Mouse (Mus musculus): ENCODE measurements around the gene Ociad2. TPM values are rescaled to one million over a fixed set of nuclear protein-coding genes. Genes with fewer than 3 reads are reported as not detected.

Gene Ociad2
- polyA plus RNA-seq, 1 experiment from 2014 or later = 27.4 TPM

DNA sequence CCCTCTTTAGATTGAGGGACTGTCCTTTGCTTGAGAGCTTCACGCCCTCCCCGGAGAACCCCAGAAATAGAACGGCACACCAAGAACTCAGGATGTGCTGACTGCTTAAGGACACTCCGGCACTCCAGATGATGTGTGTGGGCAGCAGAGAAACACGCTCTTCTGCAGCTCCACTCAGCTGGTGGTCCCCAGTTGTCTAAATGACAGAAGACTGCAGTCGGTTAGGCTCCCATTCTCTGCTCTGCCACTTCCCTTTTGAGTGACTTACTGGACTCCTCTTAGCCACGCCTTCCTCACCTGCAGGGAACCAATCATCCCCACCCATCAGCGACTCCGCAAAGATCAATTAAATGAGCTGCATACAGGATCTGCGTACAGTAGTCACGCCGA lies 18.9 kb upstream of the Ociad2 start:
- H3K4me3 ChIP-seq (ENCODE audit: low read length) = peak overlapping the region; percentile 6; the same call in 1 of the 2 replicates
- WGBS = 34% methylated on average over 12 of the region's 12 CpGs
- no peaks in the 10 kb centered on the region for H3K36me3 ChIP-seq (ENCODE audit: control insufficient read depth, insufficient read depth, low read length)
- H3K4me2 ChIP-seq (ENCODE audit: low read length) = peak overlapping the region; percentile 48
- H3K9ac ChIP-seq (ENCODE audit: low read depth, low read length) = no peak overlapping the region
- H3K9me3 ChIP-seq (ENCODE audit: control insufficient read depth, low read length) = no peaks in the 10 kb centered on the region
- H3K27me3 ChIP-seq (replicated peaks; ENCODE audit: control insufficient read depth, insufficient read depth, low read length) = no peaks in the 10 kb centered on the region
- peak; percentile 80 for ATAC-seq
- H3K27ac ChIP-seq (ENCODE audit: low read depth, low read length) = no peak overlapping the region
- H3K4me1 ChIP-seq (ENCODE audit: control insufficient read depth, insufficient read depth, low read depth, low read length) = no peaks in the 10 kb centered on the region

DNA sequence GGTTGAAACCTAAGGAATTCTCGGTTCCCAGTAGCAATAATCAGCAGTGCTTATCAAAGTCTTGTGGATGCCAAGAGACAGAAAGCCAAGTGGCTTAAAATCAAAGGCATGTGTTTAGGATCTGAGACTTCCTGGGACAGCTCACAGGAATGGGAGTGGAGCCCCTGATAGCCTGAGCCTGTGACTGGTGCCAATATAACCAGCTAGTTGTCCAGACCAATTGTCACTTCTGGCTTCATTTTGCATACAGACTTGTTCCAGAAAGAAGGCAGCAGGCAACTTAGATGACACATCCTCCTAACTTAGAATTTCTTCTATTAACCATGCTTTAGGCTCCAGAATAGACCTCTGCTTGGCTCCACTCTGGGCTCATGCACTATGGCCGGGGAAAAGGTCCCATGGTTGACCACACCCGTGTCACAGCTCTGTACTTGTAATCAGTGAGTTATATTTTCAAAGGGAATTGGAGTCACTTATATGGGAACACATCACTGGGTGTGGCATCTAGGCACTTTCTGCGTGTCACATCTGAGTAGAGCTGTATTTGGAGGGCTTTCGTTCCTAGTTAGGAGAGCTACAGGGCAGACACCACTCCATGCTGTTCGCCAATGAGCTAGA lies 18.4 kb upstream of the Ociad2 start:
- no peak overlapping the region for H3K4me3 ChIP-seq (ENCODE audit: low read length)
- ATAC-seq = peak; percentile 20; the same call in 1 of the 2 replicates
- H3K9me3 ChIP-seq (ENCODE audit: control insufficient read depth, low read length) = no peaks in the 10 kb centered on the region
- 88% methylated on average over 6 of the region's 6 CpGs for WGBS
- H3K4me2 ChIP-seq (ENCODE audit: low read length) = peak overlapping the region; percentile 48
- no peak overlapping the region for H3K27ac ChIP-seq (ENCODE audit: low read depth, low read length)
- no peak overlapping the region for H3K9ac ChIP-seq (ENCODE audit: low read depth, low read length)
- H3K27me3 ChIP-seq (replicated peaks; ENCODE audit: control insufficient read depth, insufficient read depth, low read length) = no peaks in the 10 kb centered on the region
- no peaks in the 10 kb centered on the region for H3K36me3 ChIP-seq (ENCODE audit: control insufficient read depth, insufficient read depth, low read length)
- no peaks in the 10 kb centered on the region; the same call in 1 of the 2 replicates for H3K4me1 ChIP-seq (ENCODE audit: control insufficient read depth, insufficient read depth, low read depth, low read length)

DNA sequence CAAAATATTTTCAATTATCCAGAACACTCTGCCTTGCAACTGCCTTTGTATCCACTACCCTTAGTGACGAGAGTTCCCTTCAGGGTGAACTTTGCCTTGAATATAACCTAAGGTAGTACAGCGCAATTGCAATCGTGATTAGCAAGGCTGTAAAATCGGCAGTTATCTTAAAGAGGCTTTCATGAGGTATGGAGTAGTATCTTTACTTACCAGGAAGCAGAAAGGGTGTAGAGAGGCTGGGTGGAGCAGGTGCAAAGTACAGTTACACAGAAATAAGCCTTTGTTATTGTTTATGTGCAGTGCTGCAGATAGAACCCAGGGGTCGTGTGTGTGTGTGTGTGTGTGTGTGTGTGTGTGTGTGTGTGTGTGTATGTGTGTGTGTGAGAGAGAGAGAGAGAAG lies 14.6 kb upstream of the Ociad2 start:
- ATAC-seq = no peak

GRCm38 (mm10) chr5:73353978-73354377 lies 13.2 kb upstream of the Ociad2 start:
- Histone ChIP-seq H3K27me3 (replicated peaks; ENCODE audit: control insufficient read depth, insufficient read depth, low read length) (no peaks in the 10 kb centered on the region), H3K4me1 (ENCODE audit: control insufficient read depth, insufficient read depth, low read depth, low read length) (no peaks in the 10 kb centered on the region; the same call in 1 of the 2 replicates), H3K9me3 (ENCODE audit: control insufficient read depth, low read length) (no peaks in the 10 kb centered on the region), H3K4me2 (ENCODE audit: low read length) (no peak overlapping the region), H3K36me3 (ENCODE audit: control insufficient read depth, insufficient read depth, low read length) (no peaks in the 10 kb centered on the region), H3K9ac (ENCODE audit: low read depth, low read length) (no peak overlapping the region), H3K4me3 (ENCODE audit: low read length) (no peak overlapping the region), H3K27ac (ENCODE audit: low read depth, low read length) (no peak overlapping the region)
- 48% methylated on average over 3 of the region's 3 CpGs for WGBS
- 0 out of 2 replicates have a peak, but pooled peaks have one; percentile 17 for ATAC-seq

More for the DNA sequence above, 14.6 kb upstream of the Ociad2 start:
- no peaks in the 10 kb centered on the region for H3K27me3 ChIP-seq (replicated peaks; ENCODE audit: control insufficient read depth, insufficient read depth, low read length)
- H3K27ac ChIP-seq (ENCODE audit: low read depth, low read length) = no peak overlapping the region
- H3K4me3 ChIP-seq (ENCODE audit: low read length) = no peak overlapping the region
- H3K36me3 ChIP-seq (ENCODE audit: control insufficient read depth, insufficient read depth, low read length) = no peaks in the 10 kb centered on the region
- 71% methylated on average over 5 of the region's 5 CpGs for WGBS
- no peaks in the 10 kb centered on the region for H3K9me3 ChIP-seq (ENCODE audit: control insufficient read depth, low read length)
- no peak overlapping the region for H3K4me2 ChIP-seq (ENCODE audit: low read length)
- H3K4me1 ChIP-seq (ENCODE audit: control insufficient read depth, insufficient read depth, low read depth, low read length) = no peaks in the 10 kb centered on the region; the same call in 1 of the 2 replicates
- H3K9ac ChIP-seq (ENCODE audit: low read depth, low read length) = no peak overlapping the region

DNA sequence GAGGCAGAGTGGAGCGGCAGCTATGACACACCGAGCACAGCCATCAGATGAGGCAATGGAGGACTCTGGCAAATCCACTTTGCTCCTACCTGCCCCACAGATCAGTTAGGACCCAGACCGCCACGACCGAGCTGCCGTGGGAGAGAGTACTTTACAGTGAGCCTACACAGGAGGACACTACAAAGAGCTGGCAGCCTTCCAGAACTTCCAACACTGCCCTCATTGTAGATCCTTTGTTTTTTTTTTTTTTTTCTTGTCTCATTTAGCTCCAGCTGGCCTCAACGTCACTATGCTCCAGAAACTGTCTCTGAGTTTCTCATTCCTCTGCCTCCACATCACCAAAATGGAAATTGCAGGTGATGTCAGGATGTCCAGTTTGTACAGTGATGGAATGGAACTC lies 12.7 kb upstream of the Ociad2 start:
- no peak for ATAC-seq
- H3K4me3 ChIP-seq (ENCODE audit: low read length) = no peak overlapping the region
- H3K36me3 ChIP-seq (ENCODE audit: control insufficient read depth, insufficient read depth, low read length) = no peaks in the 10 kb centered on the region
- H3K27ac ChIP-seq (ENCODE audit: low read depth, low read length) = no peak overlapping the region
- H3K27me3 ChIP-seq (replicated peaks; ENCODE audit: control insufficient read depth, insufficient read depth, low read length) = no peaks in the 10 kb centered on the region
- no peaks in the 10 kb centered on the region for H3K9me3 ChIP-seq (ENCODE audit: control insufficient read depth, low read length)
- H3K4me1 ChIP-seq (ENCODE audit: control insufficient read depth, insufficient read depth, low read depth, low read length) = no peaks in the 10 kb centered on the region; the same call in 1 of the 2 replicates
- H3K4me2 ChIP-seq (ENCODE audit: low read length) = no peak overlapping the region
- no peak overlapping the region for H3K9ac ChIP-seq (ENCODE audit: low read depth, low read length)
- WGBS = 37% methylated on average over 7 of the region's 7 CpGs

- 96% methylated on average over 1 of the region's 1 CpGs for WGBS
Observed at GRCm38 (mm10) chr5:73351796-73352195, 11.0 kb upstream of the Ociad2 start.

DNA sequence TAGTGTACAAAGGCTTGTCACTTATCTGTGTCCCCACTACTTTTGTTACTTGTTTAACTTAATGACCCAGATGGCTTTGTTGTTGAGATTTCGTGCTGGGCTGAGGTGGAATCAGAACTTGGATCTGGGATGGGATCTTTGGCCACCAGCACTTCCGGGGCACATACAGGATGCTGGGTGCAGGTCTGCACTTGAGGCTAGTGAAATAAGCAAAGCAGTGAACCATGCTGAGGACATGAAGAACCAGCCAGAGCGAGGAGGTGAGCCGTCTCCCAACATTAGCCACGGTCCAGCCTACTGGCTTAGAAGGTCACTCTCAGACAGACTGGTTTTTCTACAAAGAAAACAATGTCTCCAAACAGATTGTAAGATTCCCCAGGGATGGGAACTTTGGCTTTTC lies 8.7 kb upstream of the Ociad2 start:
- H3K9ac ChIP-seq (ENCODE audit: low read depth, low read length) = no peak overlapping the region
- H3K27me3 ChIP-seq (replicated peaks; ENCODE audit: control insufficient read depth, insufficient read depth, low read length) = no peaks in the 10 kb centered on the region
- WGBS = 48% methylated on average over 5 of the region's 5 CpGs
- no peak overlapping the region for H3K4me3 ChIP-seq (ENCODE audit: low read length)
- no peak overlapping the region for H3K27ac ChIP-seq (ENCODE audit: low read depth, low read length)
- no peak for ATAC-seq
- H3K4me2 ChIP-seq (ENCODE audit: low read length) = no peak overlapping the region
- H3K9me3 ChIP-seq (ENCODE audit: control insufficient read depth, low read length) = no peaks in the 10 kb centered on the region
- H3K4me1 ChIP-seq (ENCODE audit: control insufficient read depth, insufficient read depth, low read depth, low read length) = no peaks in the 10 kb centered on the region; the same call in 1 of the 2 replicates
- H3K36me3 ChIP-seq (ENCODE audit: control insufficient read depth, insufficient read depth, low read length) = no peaks in the 10 kb centered on the region

More at GRCm38 (mm10) chr5:73351796-73352195, 11.0 kb upstream of the Ociad2 start:
- ATAC-seq = no peak
- Histone ChIP-seq H3K4me3 (ENCODE audit: low read length) (no peak overlapping the region), H3K4me1 (ENCODE audit: control insufficient read depth, insufficient read depth, low read depth, low read length) (no peaks in the 10 kb centered on the region; the same call in 1 of the 2 replicates), H3K36me3 (ENCODE audit: control insufficient read depth, insufficient read depth, low read length) (no peaks in the 10 kb centered on the region), H3K27ac (ENCODE audit: low read depth, low read length) (no peak overlapping the region), H3K4me2 (ENCODE audit: low read length) (no peak overlapping the region), H3K9me3 (ENCODE audit: control insufficient read depth, low read length) (no peaks in the 10 kb centered on the region), H3K9ac (ENCODE audit: low read depth, low read length) (no peak overlapping the region), H3K27me3 (replicated peaks; ENCODE audit: control insufficient read depth, insufficient read depth, low read length) (no peaks in the 10 kb centered on the region)

GRCm38 (mm10) chr5:73345254-73345653 lies 4.4 kb upstream of the Ociad2 start:
- Histone ChIP-seq H3K27me3 (replicated peaks; ENCODE audit: control insufficient read depth, insufficient read depth, low read length) (no peaks in the 10 kb centered on the region), H3K4me1 (ENCODE audit: control insufficient read depth, insufficient read depth, low read depth, low read length) (no peaks in the 10 kb centered on the region), H3K4me2 (ENCODE audit: low read length) (no peak overlapping the region), H3K36me3 (ENCODE audit: control insufficient read depth, insufficient read depth, low read length) (no peaks in the 10 kb centered on the region), H3K9me3 (ENCODE audit: control insufficient read depth, low read length) (no peaks in the 10 kb centered on the region), H3K9ac (ENCODE audit: low read depth, low read length) (no peak overlapping the region), H3K4me3 (ENCODE audit: low read length) (no peak overlapping the region), H3K27ac (ENCODE audit: low read depth, low read length) (no peak overlapping the region)
- WGBS = 81% methylated on average over 4 of the region's 4 CpGs
- ATAC-seq = no peak

GRCm38 (mm10) chr5:73344310-73344709 lies 3.5 kb upstream of the Ociad2 start:
- H3K36me3 ChIP-seq (ENCODE audit: control insufficient read depth, insufficient read depth, low read length) = no peaks in the 10 kb centered on the region
- H3K9me3 ChIP-seq (ENCODE audit: control insufficient read depth, low read length) = no peaks in the 10 kb centered on the region
- H3K27ac ChIP-seq (ENCODE audit: low read depth, low read length) = no peak overlapping the region
- no peak for ATAC-seq
- H3K4me1 ChIP-seq (ENCODE audit: control insufficient read depth, insufficient read depth, low read depth, low read length) = no peaks in the 10 kb centered on the region
- H3K4me2 ChIP-seq (ENCODE audit: low read length) = no peak overlapping the region
- no peaks in the 10 kb centered on the region for H3K27me3 ChIP-seq (replicated peaks; ENCODE audit: control insufficient read depth, insufficient read depth, low read length)
- H3K9ac ChIP-seq (ENCODE audit: low read depth, low read length) = no peak overlapping the region
- no peak overlapping the region for H3K4me3 ChIP-seq (ENCODE audit: low read length)
- WGBS = 59% methylated on average over 10 of the region's 10 CpGs

All from hindbrain, embryonic 16.5 days (tissue).